Mouse (Mus musculus) spleen, adult 12 weeks (tissue): ENCODE data around the gene Efnb3.

ENCODE experiments used
- DNase-seq: peaks from one replicate; pipeline ENCODE4 v3.0.0; 2022; ENCODE audit warnings: low spot score

Efnb3 gene

DNA sequence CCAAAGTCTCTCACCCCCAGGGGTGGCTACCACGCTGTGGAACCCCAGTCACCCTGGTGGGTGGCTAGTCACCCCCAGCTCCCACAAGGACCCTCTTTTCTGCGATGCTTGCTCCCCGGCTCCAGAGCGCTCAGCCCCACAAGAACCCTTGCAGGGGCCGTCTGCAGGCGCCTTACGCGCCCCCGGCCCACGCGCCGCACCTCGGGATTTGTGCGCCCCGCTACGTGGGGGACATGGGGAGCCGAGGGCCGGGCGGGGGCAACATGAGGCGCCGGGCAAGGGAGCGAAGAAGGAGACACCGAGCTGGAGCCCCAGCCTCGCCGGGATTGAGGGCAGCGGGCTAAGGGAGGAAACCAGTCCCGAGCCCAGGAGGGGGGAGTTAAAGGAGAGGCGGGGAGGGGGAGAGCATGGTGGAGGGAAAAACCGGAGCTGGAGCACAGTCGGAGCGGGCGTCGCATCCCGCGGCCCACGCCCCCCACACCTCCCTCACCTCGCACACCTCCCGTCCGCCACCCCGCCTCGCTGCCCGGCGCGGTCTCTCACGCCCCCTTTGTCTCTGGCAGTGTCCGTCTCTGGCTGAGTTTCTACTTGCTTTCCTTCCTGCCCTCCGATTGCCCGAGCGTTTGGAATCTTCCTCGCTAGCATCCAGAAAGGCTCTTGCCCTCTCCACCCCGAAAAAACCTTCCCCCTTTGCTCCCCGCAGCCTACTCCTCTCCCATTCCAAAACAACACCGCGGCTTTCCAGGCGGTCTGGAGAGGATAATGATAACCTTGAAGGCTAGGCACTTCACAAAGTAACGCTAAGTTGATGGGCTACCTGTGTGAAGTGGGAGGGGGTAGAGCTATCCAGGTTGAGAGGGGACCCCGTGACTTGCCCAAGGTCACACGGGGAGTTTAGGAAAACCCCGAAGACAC lies at the start of gene Efnb3:
Gene Efnb3 (minus strand): TSS at position 355 of the 915 bp plus-strand sequence.
- DNase-seq, result no peak

DNA sequence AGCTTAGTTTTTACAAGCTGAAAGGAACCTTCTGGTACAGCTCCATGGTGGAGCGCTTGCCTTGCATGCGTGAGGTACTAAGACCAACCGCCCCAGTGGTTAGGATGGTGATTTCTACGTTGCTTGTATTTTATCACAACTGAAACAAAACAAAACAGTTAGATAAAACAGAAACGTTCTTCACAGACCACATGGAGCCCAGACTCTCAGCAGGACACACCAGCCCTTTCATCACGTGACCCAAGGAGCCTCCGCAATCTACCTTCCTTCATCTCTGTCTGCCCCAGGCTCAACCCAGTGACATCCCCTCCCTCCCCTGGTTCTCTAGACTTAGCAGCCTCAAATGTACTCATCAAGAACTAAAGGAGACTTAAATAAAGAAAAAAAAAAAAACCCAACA lies 49.4 kb upstream of the Efnb3 start:
- no peak for DNase-seq

- no peak for DNase-seq
Observed at GRCm38 (mm10) chr11:69608525-69608924, 48.5 kb upstream of the Efnb3 start.

GRCm38 (mm10) chr11:69606832-69607231 lies 46.8 kb upstream of the Efnb3 start:
- DNase-seq, result no peak

- no peak for DNase-seq
Observed at GRCm38 (mm10) chr11:69606491-69606795, 46.4 kb upstream of the Efnb3 start.

- DNase-seq, result peak; percentile 71
Observed at GRCm38 (mm10) chr11:69605726-69606490, 45.9 kb upstream of the Efnb3 start, which contains the start of gene Atp1b2. TSS of gene Atp1b2 (minus strand) at chr11:69605942.

- no peak for DNase-seq
Observed at GRCm38 (mm10) chr11:69604795-69605664, 45.0 kb upstream of the Efnb3 start.

- DNase-seq, result no peak
Observed at GRCm38 (mm10) chr11:69604347-69604746, 44.3 kb upstream of the Efnb3 start.

DNA sequence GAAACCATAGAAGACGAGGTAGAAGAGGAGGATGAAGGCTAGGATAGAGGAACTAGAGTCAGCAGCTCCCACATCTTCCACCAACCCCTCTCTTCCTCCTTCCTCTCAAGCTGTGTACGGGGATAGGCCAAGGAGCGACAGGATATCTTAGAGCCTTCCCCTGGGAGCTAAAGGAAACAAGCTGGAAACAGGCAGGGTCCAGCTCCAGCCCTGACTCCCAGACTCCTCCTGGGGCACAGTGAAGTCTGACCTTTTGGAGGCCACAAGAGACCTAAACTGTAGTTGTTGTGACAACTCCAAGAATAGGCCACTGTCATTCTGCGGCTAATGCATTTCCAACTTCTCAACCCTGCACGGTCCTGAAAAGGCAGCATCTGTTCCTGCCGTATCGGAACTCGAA lies 43.5 kb upstream of the Efnb3 start:
- no peak for DNase-seq

DNA sequence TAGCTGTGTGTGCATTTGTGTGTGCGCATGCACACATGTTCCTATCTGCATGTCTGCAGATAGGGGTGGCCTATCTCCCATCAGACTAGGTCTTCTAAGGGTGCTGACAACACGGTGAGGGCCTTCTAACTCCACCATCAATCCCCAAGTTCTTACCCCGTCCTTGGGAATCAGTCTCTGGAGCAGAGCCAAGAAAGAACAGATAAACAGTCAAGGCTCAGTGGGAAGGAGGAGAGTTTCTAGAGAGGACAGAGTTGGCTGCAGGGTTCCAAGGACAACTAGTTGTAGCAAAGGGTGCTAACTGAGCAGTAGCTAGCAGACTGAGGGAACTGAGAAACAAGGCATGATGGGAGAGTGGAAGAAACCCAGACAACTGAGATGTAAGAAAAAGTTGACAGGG lies 41.8 kb upstream of the Efnb3 start:
- no peak for DNase-seq

GRCm38 (mm10) chr11:69600098-69600497 lies 40.1 kb upstream of the Efnb3 start:
- DNase-seq, result no peak

- no peak for DNase-seq
Observed at GRCm38 (mm10) chr11:69599436-69599835, 39.4 kb upstream of the Efnb3 start.

GRCm38 (mm10) chr11:69594853-69595252 lies 34.8 kb upstream of the Efnb3 start:
- DNase-seq, result no peak

DNA sequence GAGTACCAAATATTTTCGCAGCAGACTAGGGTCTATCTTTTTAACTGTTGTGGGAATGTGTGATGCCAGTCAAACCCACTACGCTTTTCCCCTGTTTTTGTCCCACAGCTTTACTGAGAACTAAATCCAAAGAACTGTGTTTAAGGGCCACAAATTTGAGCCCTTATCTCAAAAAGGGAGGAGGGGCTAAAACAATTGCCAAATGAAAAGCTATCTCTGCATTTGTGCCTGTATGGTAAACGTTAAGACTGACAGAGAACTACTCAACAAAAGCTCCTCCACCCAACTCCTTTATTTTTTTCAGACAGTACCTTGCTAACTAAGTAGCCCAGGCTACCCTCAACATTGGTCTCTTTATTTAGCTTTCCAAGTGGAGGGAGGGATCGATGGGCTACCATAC lies 32.8 kb upstream of the Efnb3 start:
- DNase-seq, result no peak

DNA sequence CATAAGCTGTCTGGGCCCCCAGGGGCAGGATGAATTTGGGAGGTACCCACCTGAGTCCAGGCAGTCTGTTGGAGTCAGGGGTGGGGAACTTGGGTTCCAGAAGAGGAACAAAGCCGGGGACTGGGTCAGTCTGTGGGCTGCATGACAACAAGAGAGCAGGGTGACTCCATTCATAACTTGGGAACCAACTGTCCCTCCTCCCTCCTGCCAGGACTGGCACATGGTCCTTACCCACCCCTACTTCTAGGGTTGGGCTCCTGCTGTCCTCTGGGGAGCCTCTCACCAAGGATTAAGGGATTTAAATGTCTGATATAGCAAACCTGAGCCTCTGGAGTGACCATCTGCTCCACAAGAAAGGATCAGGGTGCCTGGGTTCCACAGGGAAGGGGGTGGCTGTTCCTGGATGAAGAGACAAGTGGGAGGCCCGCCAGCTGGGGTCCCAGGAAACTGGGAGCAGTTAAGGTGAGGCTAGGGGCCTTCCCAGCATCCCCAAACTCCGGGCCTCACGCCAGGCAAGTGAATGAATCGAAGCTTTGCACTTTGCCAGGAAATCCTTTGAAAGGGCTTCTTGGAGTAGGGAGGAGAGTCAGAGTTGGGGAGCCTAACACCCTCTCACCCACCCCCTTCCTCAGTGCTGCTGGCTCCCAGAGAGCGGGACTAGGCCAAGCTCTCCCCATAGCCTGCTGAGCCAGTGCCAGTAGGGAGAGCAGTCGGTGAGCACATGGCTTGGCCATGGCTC lies 32.1 kb upstream of the Efnb3 start:
- DNase-seq, result no peak

DNA sequence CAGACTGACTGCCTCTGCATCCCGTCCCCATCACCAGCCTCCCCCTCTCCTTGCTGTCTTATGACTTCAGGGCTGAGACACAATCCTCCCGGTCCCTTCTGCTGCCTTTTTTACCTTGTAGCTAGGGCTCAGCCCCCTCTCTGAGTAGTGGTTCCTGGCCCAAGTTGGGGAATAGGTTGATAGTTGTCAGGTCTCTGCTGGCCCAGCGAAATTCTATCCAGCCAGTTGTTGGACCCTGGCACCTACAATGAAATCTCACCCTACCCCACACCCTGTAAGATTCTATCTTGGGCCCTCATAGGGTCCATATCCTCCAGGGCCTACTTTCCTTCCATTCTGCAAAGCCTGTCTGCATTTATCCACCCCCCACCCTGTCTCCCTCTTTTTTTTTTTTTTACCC lies 31.4 kb upstream of the Efnb3 start:
- DNase-seq, result no peak

DNA sequence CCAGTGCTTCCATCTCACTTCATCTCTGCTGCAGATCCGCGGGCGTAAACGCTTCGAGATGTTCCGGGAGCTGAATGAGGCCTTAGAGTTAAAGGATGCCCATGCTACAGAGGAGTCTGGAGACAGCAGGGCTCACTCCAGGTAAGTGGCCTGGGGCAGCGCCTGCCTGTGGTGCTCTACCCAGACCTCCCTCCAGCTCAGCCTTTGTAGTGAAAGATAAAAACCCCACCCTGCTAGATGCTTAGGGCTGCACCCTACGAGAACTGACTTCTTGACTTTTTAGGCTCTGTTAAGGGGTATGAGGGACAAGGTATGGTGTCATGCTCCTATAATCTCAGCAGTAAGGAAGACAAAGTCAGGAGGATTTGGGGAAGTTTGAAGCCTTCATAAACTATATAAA lies 30.6 kb upstream of the Efnb3 start:
- DNase-seq, result no peak

- no peak for DNase-seq
Observed at GRCm38 (mm10) chr11:69589207-69589834, 29.3 kb upstream of the Efnb3 start.

- DNase-seq, result peak; percentile 47
Observed at GRCm38 (mm10) chr11:69585718-69586325, 25.8 kb upstream of the Efnb3 start.

- DNase-seq, result no peak
Observed at GRCm38 (mm10) chr11:69584937-69585336, 24.9 kb upstream of the Efnb3 start.

GRCm38 (mm10) chr11:69584008-69584407 lies 24.0 kb upstream of the Efnb3 start:
- DNase-seq, result no peak
